Mouse (Mus musculus) midbrain, embryonic 16.5 days (tissue): ENCODE measurements around the gene Dock4. TPM values are rescaled to one million over a fixed set of nuclear protein-coding genes. Genes with fewer than 3 reads are reported as not detected.

Source experiments
- ATAC-seq: fragments of 200-750 bp; cut with Nextera tagmentation; 2 replicates; pipeline ENCODE4 v1.8.0; 2017; ENCODE audit warnings: moderate TSS enrichment
- H3K27ac ChIP-seq: fragments of 300-500 bp; sonication (generic); 2 replicates; pipeline ENCODE4 v1.5.1; 2014; ENCODE audit warnings: mild to moderate bottlenecking, low read length, mixed read lengths
- H3K27me3 ChIP-seq: fragments of 300-500 bp; sonication (generic); 2 replicates; pipeline ENCODE4 v1.6.1; 2014; ENCODE audit warnings: low read depth, low read length, mixed read lengths; ENCODE audit not compliant: control insufficient read depth, insufficient read depth
- H3K36me3 ChIP-seq: fragments of 300-500 bp; sonication (generic); 2 replicates; pipeline ENCODE4 v1.6.1; 2014; ENCODE audit warnings: mild to moderate bottlenecking, low read length, moderate library complexity, mixed read lengths; ENCODE audit not compliant: control insufficient read depth, insufficient read depth
- H3K4me1 ChIP-seq: fragments of 300-500 bp; sonication (generic); 2 replicates; pipeline ENCODE4 v1.6.1; 2014; ENCODE audit warnings: mild to moderate bottlenecking, low read length, mixed read lengths; ENCODE audit not compliant: control insufficient read depth, insufficient read depth
- H3K4me2 ChIP-seq: fragments of 300-500 bp; sonication (generic); 2 replicates; pipeline ENCODE4 v1.6.1; 2014; ENCODE audit warnings: mild to moderate bottlenecking, low read length, mixed read lengths
- H3K4me3 ChIP-seq: fragments of 300-500 bp; sonication (generic); 2 replicates; pipeline ENCODE4 v1.5.1; 2014; ENCODE audit warnings: low read depth, mild to moderate bottlenecking, low read length, moderate library complexity, mixed read lengths
- H3K9ac ChIP-seq: fragments of 300-500 bp; sonication (generic); 2 replicates; pipeline ENCODE4 v1.6.1; 2014; ENCODE audit warnings: low read depth, low read length, mixed read lengths
- H3K9me3 ChIP-seq: fragments of 300-500 bp; sonication (generic); replicated peaks from 2 replicates; pipeline ENCODE4 v1.6.1; 2014; ENCODE audit warnings: mild to moderate bottlenecking, low read length, mixed read lengths; ENCODE audit not compliant: control insufficient read depth, poor library complexity, severe bottlenecking
- WGBS: fragments of 180-500 bp; shearing (Covaris S2); extraction: QIAGEN DNeasy Blood & Tissue Kit; methylation state at CpG from one replicate; pipeline ENCODE4 v1.1.7; 2014; 5-methylcytosine and 5-hydroxymethylcytosine counted together
- polyA plus RNA-seq: library from polyadenylated mRNA; unstranded; fragments of >200 nt; fragmentation: Nextera tagmentation; extraction: Ambion mirVana; gene quantifications from 2 replicates; pipeline ENCODE4 v1.2.1, GENCODE M21; 2015

Gene Dock4
- polyA plus RNA-seq, 1 experiment from 2014 or later = 34.8 TPM

- no peak for ATAC-seq
- H3K9ac ChIP-seq = no peak overlapping the region
- peaks cover 28% of the 10 kb centered on the region for H3K4me1 ChIP-seq
- WGBS = 40% methylated on average over 10 of the region's 10 CpGs
- no peak overlapping the region for H3K27ac ChIP-seq
- no peak overlapping the region for H3K4me2 ChIP-seq
- no peak overlapping the region for H3K4me3 ChIP-seq
- H3K27me3 ChIP-seq = no peaks in the 10 kb centered on the region
- no peaks in the 10 kb centered on the region for H3K9me3 ChIP-seq
- no peaks in the 10 kb centered on the region for H3K36me3 ChIP-seq
These were observed 343.9 kb downstream of the Dock4 start for GRCm38 (mm10) chr12:40789379-40790361.

DNA sequence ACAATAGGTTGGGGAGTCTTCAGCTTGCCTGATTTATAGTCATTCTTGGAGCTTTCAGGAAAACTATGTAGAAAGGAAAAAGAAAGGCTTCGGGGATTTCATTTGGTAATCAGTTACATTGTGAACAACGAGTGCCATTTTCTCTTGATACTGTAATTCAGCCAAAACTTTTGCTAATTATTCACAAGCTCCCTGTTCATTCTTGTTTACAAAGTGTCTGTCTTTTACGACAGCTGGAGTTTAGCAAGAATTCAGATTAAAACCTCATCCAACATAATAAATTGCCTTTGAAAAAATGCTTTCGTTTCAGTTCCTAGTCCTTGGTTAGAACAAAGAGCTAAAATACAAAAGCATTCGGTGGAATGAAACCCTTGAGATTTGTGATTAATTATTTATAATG, 345.5 kb downstream of the Dock4 start:
- 0 out of 2 replicates have a peak, but pooled peaks cover 3% of the 10 kb centered on the region for H3K36me3 ChIP-seq
- H3K9ac ChIP-seq = no peak overlapping the region
- H3K4me1 ChIP-seq = peaks cover 30% of the 10 kb centered on the region
- no peak overlapping the region for H3K4me2 ChIP-seq
- no peak overlapping the region for H3K4me3 ChIP-seq
- H3K27ac ChIP-seq = no peak overlapping the region
- WGBS = 43% methylated on average over 5 of the region's 5 CpGs
- ATAC-seq = no peak
- H3K27me3 ChIP-seq = no peaks in the 10 kb centered on the region
- no peaks in the 10 kb centered on the region for H3K9me3 ChIP-seq

GRCm38 (mm10) chr12:40792184-40792650, 346.5 kb downstream of the Dock4 start:
- 14% methylated on average over 10 of the region's 10 CpGs for WGBS
- no peaks in the 10 kb centered on the region for H3K27me3 ChIP-seq
- no peak overlapping the region for H3K9ac ChIP-seq
- no peak overlapping the region for H3K4me3 ChIP-seq
- H3K4me1 ChIP-seq = peaks cover 34% of the 10 kb centered on the region
- peak overlapping the region; percentile 58; the same call in 1 of the 2 replicates for H3K27ac ChIP-seq
- H3K9me3 ChIP-seq = no peaks in the 10 kb centered on the region
- 0 out of 2 replicates have a peak, but pooled peaks cover 3% of the 10 kb centered on the region for H3K36me3 ChIP-seq
- no peak overlapping the region for H3K4me2 ChIP-seq
- peak; percentile 59 for ATAC-seq

GRCm38 (mm10) chr12:40794066-40794465, 348.3 kb downstream of the Dock4 start:
- WGBS = 78% methylated on average over 11 of the region's 11 CpGs
- Histone ChIP-seq H3K36me3 (0 out of 2 replicates have a peak, but pooled peaks cover 3% of the 10 kb centered on the region), H3K4me1 (peaks cover 30% of the 10 kb centered on the region), H3K27ac (no peak overlapping the region), H3K4me3 (no peak overlapping the region), H3K9me3 (no peaks in the 10 kb centered on the region), H3K9ac (no peak overlapping the region), H3K27me3 (no peaks in the 10 kb centered on the region), H3K4me2 (no peak overlapping the region)
- no peak for ATAC-seq

GRCm38 (mm10) chr12:40794756-40795155, 349.0 kb downstream of the Dock4 start:
- H3K9me3 ChIP-seq = no peaks in the 10 kb centered on the region
- ATAC-seq = no peak
- H3K27ac ChIP-seq = no peak overlapping the region
- no peaks in the 10 kb centered on the region for H3K27me3 ChIP-seq
- no peak overlapping the region for H3K4me3 ChIP-seq
- H3K36me3 ChIP-seq = 0 out of 2 replicates have a peak, but pooled peaks cover 3% of the 10 kb centered on the region
- 69% methylated on average over 3 of the region's 3 CpGs for WGBS
- H3K4me2 ChIP-seq = no peak overlapping the region
- H3K4me1 ChIP-seq = peaks cover 27% of the 10 kb centered on the region
- H3K9ac ChIP-seq = no peak overlapping the region

GRCm38 (mm10) chr12:40795768-40796167, 350.0 kb downstream of the Dock4 start:
- 43% methylated on average over 2 of the region's 2 CpGs for WGBS
- Histone ChIP-seq H3K36me3 (0 out of 2 replicates have a peak, but pooled peaks cover 3% of the 10 kb centered on the region), H3K9me3 (no peaks in the 10 kb centered on the region), H3K4me2 (no peak overlapping the region), H3K27me3 (no peaks in the 10 kb centered on the region), H3K4me1 (peaks cover 25% of the 10 kb centered on the region), H3K9ac (no peak overlapping the region), H3K27ac (no peak overlapping the region), H3K4me3 (no peak overlapping the region)
- ATAC-seq = no peak

- no peak overlapping the region for H3K27ac ChIP-seq
- H3K4me2 ChIP-seq = no peak overlapping the region
- H3K9me3 ChIP-seq = no peaks in the 10 kb centered on the region
- 0 out of 2 replicates have a peak, but pooled peaks cover 3% of the 10 kb centered on the region for H3K36me3 ChIP-seq
- no peak for ATAC-seq
- WGBS = 69% methylated on average over 14 of the region's 14 CpGs
- no peak overlapping the region for H3K4me3 ChIP-seq
- no peak overlapping the region for H3K9ac ChIP-seq
- no peaks in the 10 kb centered on the region for H3K27me3 ChIP-seq
- H3K4me1 ChIP-seq = peaks cover 20% of the 10 kb centered on the region
These were observed 351.2 kb downstream of the Dock4 start for GRCm38 (mm10) chr12:40796813-40797491.

GRCm38 (mm10) chr12:40797561-40798343, 352.0 kb downstream of the Dock4 start:
- H3K36me3 ChIP-seq = 0 out of 2 replicates have a peak, but pooled peaks cover 3% of the 10 kb centered on the region
- H3K4me2 ChIP-seq = no peak overlapping the region
- H3K9me3 ChIP-seq = no peaks in the 10 kb centered on the region
- peaks cover 17% of the 10 kb centered on the region for H3K4me1 ChIP-seq
- H3K27me3 ChIP-seq = no peaks in the 10 kb centered on the region
- no peak overlapping the region; the same call in 1 of the 2 replicates for H3K27ac ChIP-seq
- no peak for ATAC-seq
- no peak overlapping the region for H3K4me3 ChIP-seq
- 45% methylated on average over 9 of the region's 9 CpGs for WGBS
- no peak overlapping the region for H3K9ac ChIP-seq
